Mouse (Mus musculus): ENCODE data around the gene Noa1. TPM values are rescaled to one million over a fixed set of nuclear protein-coding genes. Genes with fewer than 3 reads are reported as not detected.

Noa1 gene
- polyA plus RNA-seq, 1 experiment from 2014 or later = 30.2 TPM

Small RNAs within 50 kb of the gene (microRNA-seq; reads per million reads assigned to microRNA genes)
- gene Mir5098 = not detected

Other genes with a start within 250 kb of the Noa1 start
- gene Hopx, start 195.0 kb downstream of the Noa1 start, polyA plus RNA-seq (2014; fragmentation: Nextera tagmentation; extraction: Ambion mirVana) = 2.7 and 3.4 TPM in 2 replicates
- gene Spink2, start 98.6 kb downstream of the Noa1 start, polyA plus RNA-seq (2014; fragmentation: Nextera tagmentation; extraction: Ambion mirVana) = 0.75 and 0.99 TPM in 2 replicates
- 7.4 and 7.5 TPM in 2 replicates for gene Rest, start 44.6 kb downstream of the Noa1 start, polyA plus RNA-seq (2014; fragmentation: Nextera tagmentation; extraction: Ambion mirVana)
- gene Polr2b, start 63 bp upstream of the Noa1 start, polyA plus RNA-seq (2014; fragmentation: Nextera tagmentation; extraction: Ambion mirVana) = 86.8 and 90.9 TPM in 2 replicates
- gene Igfbp7, start 98.0 kb upstream of the Noa1 start, polyA plus RNA-seq (2014; fragmentation: Nextera tagmentation; extraction: Ambion mirVana) = 61.9 and 68.1 TPM in 2 replicates

All from forebrain, embryonic 14.5 days (tissue).